Mouse (Mus musculus): ENCODE measurements around the gene Nkx1-1. TPM values are rescaled to one million over a fixed set of nuclear protein-coding genes. Genes with fewer than 3 reads are reported as not detected.
A peak's percentile ranks its signal among the peaks of the same experiment; 100 is the strongest.

Nkx1-1 gene
- total and polyA plus RNA-seq, 2 experiments from 2014 or later = not detected

DNA sequence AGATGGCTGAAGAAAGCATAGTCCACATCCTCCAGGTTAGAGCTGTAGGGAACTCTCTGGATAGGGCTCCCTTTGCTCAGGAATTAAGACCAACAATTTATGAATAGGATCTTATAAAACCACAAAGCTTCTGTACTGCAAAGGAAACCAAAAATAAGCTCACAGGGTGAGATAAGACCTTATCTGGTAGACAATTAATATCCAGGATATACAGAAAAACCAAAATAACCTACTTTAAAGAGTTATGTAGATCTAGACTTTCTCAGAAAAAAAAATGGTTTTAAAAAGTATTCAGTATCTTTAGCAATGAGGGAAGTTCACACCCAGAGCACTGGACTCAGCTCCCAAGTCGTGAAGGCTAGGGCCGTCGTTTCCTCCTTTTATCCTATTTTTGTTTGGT lies 13.5 kb downstream of the Nkx1-1 start:
- Histone ChIP-seq H3K4me2 (ENCODE audit: low read depth) (no peak overlapping the region), H3K4me3 (ENCODE audit: low read depth, low read length) (no peak overlapping the region), H3K4me1 (ENCODE audit: insufficient read depth) (no peaks in the 10 kb centered on the region), H3K27ac (ENCODE audit: low read depth, low read length) (no peak overlapping the region), H3K36me3 (ENCODE audit: insufficient read depth) (no peaks in the 10 kb centered on the region), H3K27me3 (ENCODE audit: insufficient read depth, low read length) (no peaks in the 10 kb centered on the region), H3K9me3 (ENCODE audit: low read length) (no peaks in the 10 kb centered on the region), H3K9ac (no peak overlapping the region)
- WGBS = 71% methylated on average over 3 of the region's 3 CpGs
- no peak for DNase-seq
- ATAC-seq = no peak
- no peak for TF ChIP-seq CTCF (IDR thresholded peaks at IDR 0.05; ENCODE audit: low read depth)

DNA sequence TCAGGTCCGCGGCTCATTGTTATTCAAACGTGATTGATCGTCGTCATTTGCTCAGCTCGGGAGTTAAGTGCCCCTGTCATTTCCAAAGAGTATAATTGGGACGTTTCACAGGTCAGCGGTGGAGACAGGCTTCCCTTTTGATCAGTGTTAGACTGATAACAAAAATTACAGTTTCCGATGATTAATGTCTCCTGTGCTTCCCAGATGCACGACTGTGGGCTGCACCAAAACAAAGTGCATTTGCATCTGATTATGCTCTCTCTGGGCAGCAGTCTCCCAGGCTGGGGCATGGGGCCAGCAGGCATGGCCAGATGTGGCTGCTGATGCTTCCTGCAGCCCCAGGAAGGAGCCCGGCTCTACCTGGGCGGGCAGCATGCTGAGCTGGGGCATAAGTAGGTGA lies 33.0 kb downstream of the Nkx1-1 start:
- ATAC-seq = no peak
- H3K4me2 ChIP-seq (ENCODE audit: low read depth) = no peak overlapping the region
- no peak for TF ChIP-seq CTCF (IDR thresholded peaks at IDR 0.05; ENCODE audit: low read depth)
- H3K9me3 ChIP-seq (ENCODE audit: low read length) = no peaks in the 10 kb centered on the region
- H3K36me3 ChIP-seq (ENCODE audit: insufficient read depth) = 0 out of 2 replicates have a peak, but pooled peaks cover 4% of the 10 kb centered on the region
- H3K27me3 ChIP-seq (ENCODE audit: insufficient read depth, low read length) = no peaks in the 10 kb centered on the region
- H3K4me1 ChIP-seq (ENCODE audit: insufficient read depth) = no peaks in the 10 kb centered on the region
- no peak overlapping the region for H3K4me3 ChIP-seq (ENCODE audit: low read depth, low read length)
- no peak overlapping the region for H3K27ac ChIP-seq (ENCODE audit: low read depth, low read length)
- DNase-seq = no peak
- H3K9ac ChIP-seq = no peak overlapping the region
- 34% methylated on average over 12 of the region's 12 CpGs for WGBS

DNA sequence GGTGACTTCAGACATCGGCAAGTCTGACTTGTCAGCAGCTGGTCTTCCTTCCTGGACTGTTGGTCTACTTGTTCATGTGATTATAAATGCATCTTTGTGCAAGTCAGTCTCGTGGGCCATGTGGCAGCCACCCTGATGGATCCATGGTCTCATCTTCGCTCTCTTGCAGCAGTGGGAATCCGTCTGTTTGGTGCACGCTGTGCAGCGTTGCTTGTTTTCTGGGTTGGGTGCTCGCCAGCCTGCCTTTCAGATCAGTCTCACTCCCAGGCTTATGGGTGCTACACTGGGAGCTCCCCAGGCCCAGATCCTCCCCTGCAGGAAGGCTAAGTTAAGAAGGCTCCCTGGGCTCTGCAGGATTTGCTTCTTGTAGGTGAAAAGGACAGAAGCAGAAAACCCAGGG lies 36.9 kb downstream of the Nkx1-1 start:
- no peak for ATAC-seq
- H3K27me3 ChIP-seq (ENCODE audit: insufficient read depth, low read length) = no peaks in the 10 kb centered on the region
- H3K4me1 ChIP-seq (ENCODE audit: insufficient read depth) = no peaks in the 10 kb centered on the region
- no peak overlapping the region for H3K4me3 ChIP-seq (ENCODE audit: low read depth, low read length)
- TF ChIP-seq CTCF (IDR thresholded peaks at IDR 0.05; ENCODE audit: low read depth) = no peak
- H3K27ac ChIP-seq (ENCODE audit: low read depth, low read length) = no peak overlapping the region
- no peak overlapping the region for H3K4me2 ChIP-seq (ENCODE audit: low read depth)
- no peaks in the 10 kb centered on the region for H3K9me3 ChIP-seq (ENCODE audit: low read length)
- WGBS = 58% methylated on average over 7 of the region's 7 CpGs
- DNase-seq = no peak
- peaks cover 9% of the 10 kb centered on the region for H3K36me3 ChIP-seq (ENCODE audit: insufficient read depth)
- no peak overlapping the region for H3K9ac ChIP-seq

DNA sequence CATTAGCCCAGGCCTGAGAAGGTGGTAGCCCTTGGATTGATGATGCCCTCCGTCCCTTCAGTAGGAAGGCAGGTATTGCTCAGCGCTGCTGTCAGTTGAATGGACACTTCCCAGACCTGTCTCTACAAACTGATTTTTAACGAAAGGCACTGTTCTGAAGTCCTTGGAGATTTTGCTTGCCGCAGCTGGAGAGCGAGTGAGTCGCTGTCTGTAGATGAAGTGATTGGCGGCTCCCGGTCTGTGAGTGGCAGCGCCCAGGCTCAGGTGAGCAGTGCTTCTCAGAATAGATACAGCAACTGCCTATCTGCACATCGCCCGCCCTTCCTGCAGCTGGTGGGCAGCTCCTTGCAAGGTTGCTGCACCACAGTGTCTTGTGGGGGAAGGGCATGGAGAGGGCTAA lies 38.1 kb downstream of the Nkx1-1 start:
- DNase-seq (no peak), ATAC-seq (no peak)
- Histone ChIP-seq H3K36me3 (ENCODE audit: insufficient read depth) (peaks cover 20% of the 10 kb centered on the region), H3K4me3 (ENCODE audit: low read depth, low read length) (no peak overlapping the region), H3K9ac (no peak overlapping the region), H3K27me3 (ENCODE audit: insufficient read depth, low read length) (no peaks in the 10 kb centered on the region), H3K9me3 (ENCODE audit: low read length) (no peaks in the 10 kb centered on the region), H3K27ac (ENCODE audit: low read depth, low read length) (no peak overlapping the region), H3K4me1 (ENCODE audit: insufficient read depth) (no peaks in the 10 kb centered on the region), H3K4me2 (ENCODE audit: low read depth) (no peak overlapping the region)
- TF ChIP-seq CTCF (IDR thresholded peaks at IDR 0.05; ENCODE audit: low read depth) = no peak
- 81% methylated on average over 11 of the region's 11 CpGs for WGBS

DNA sequence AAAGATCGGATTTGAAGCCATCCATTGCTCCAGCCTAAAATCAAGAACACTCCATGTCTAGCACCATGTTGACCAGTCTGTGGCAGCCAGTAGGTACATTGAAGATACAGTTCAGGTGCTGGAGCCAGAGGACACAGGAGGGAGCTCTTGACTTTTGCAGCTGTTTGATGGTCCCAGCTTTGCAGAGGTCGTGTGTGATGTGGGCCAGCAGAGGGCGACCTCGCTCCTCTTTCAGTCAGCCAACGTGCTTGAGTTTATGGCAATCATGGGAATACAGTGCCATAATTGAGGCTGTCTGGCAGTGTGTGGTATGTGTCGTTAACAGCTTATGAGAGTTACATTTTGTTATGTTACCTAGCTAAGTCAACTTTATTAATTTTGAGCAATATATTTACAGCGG lies 40.0 kb downstream of the Nkx1-1 start:
- Histone ChIP-seq H3K4me1 (ENCODE audit: insufficient read depth) (no peaks in the 10 kb centered on the region), H3K27me3 (ENCODE audit: insufficient read depth, low read length) (no peaks in the 10 kb centered on the region), H3K36me3 (ENCODE audit: insufficient read depth) (peaks cover 30% of the 10 kb centered on the region), H3K9ac (no peak overlapping the region), H3K27ac (ENCODE audit: low read depth, low read length) (no peak overlapping the region), H3K4me2 (ENCODE audit: low read depth) (no peak overlapping the region), H3K9me3 (ENCODE audit: low read length) (no peaks in the 10 kb centered on the region), H3K4me3 (ENCODE audit: low read depth, low read length) (no peak overlapping the region)
- peak; percentile 88 for DNase-seq
- peak; percentile 98 for TF ChIP-seq CTCF (IDR thresholded peaks at IDR 0.05; ENCODE audit: low read depth)
- 17% methylated on average over 7 of the region's 7 CpGs for WGBS
- peak; percentile 89 for ATAC-seq

DNA sequence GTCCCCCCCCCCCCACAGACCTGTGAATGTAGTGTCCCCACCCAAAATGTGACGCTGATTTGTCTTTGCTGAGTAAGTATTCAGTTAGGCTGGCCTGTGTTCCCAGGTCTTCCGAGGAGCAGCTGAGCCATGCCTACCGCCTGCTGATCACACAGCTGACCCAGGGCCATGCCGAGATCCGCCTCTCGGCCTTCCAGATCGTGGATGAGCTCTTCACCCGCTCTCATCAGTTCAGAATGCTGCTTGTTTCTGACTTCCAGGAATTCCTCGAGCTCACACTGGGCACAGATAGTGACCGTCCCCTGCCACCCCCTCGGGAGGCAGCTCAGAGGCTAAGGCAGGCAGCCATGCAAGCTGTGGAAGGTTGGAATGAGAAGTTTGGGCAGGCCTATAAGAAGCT lies 46.2 kb downstream of the Nkx1-1 start:
- Histone ChIP-seq H3K4me3 (ENCODE audit: low read depth, low read length) (no peak overlapping the region), H3K36me3 (ENCODE audit: insufficient read depth) (peaks cover 30% of the 10 kb centered on the region), H3K9ac (no peak overlapping the region), H3K9me3 (ENCODE audit: low read length) (no peaks in the 10 kb centered on the region), H3K27me3 (ENCODE audit: insufficient read depth, low read length) (no peaks in the 10 kb centered on the region), H3K27ac (ENCODE audit: low read depth, low read length) (no peak overlapping the region), H3K4me1 (ENCODE audit: insufficient read depth) (no peaks in the 10 kb centered on the region), H3K4me2 (ENCODE audit: low read depth) (no peak overlapping the region)
- no peak for ATAC-seq
- no peak for DNase-seq
- TF ChIP-seq CTCF (IDR thresholded peaks at IDR 0.05; ENCODE audit: low read depth) = no peak
- 83% methylated on average over 11 of the region's 11 CpGs for WGBS

Other genes with a start within 250 kb of the Nkx1-1 start
- 4.3 and 5.1 TPM in 2 replicates for gene Spon2, start 215.5 kb downstream of the Nkx1-1 start, total RNA-seq (2014; rRNA removed)
- gene Spon2, start 215.5 kb downstream of the Nkx1-1 start, polyA plus RNA-seq (2015; fragmentation: Nextera tagmentation; extraction: Ambion mirVana) = 2.3 and 2.5 TPM in 2 replicates
- 417 and 478 TPM in 2 replicates for gene Ctbp1, start 159.0 kb downstream of the Nkx1-1 start, total RNA-seq (2014; rRNA removed)
- 350 and 388 TPM in 2 replicates for gene Ctbp1, start 159.0 kb downstream of the Nkx1-1 start, polyA plus RNA-seq (2015; fragmentation: Nextera tagmentation; extraction: Ambion mirVana)
- 119 and 124 TPM in 2 replicates for gene Maea, start 98.5 kb downstream of the Nkx1-1 start, total RNA-seq (2014; rRNA removed)
- gene Maea, start 98.5 kb downstream of the Nkx1-1 start, polyA plus RNA-seq (2015; fragmentation: Nextera tagmentation; extraction: Ambion mirVana) = 90.2 and 101 TPM in 2 replicates
- 7.7 and 12.1 TPM in 2 replicates for gene Uvssa, start 55.4 kb downstream of the Nkx1-1 start, total RNA-seq (2014; rRNA removed)
- 4.3 and 6.0 TPM in 2 replicates for gene Uvssa, start 55.4 kb downstream of the Nkx1-1 start, polyA plus RNA-seq (2015; fragmentation: Nextera tagmentation; extraction: Ambion mirVana)
- gene Fam53a, start 195.7 kb upstream of the Nkx1-1 start, total RNA-seq (2014; rRNA removed) = 20.9 and 36.6 TPM in 2 replicates
- 37.5 and 40.0 TPM in 2 replicates for gene Fam53a, start 195.7 kb upstream of the Nkx1-1 start, polyA plus RNA-seq (2015; fragmentation: Nextera tagmentation; extraction: Ambion mirVana)
- gene Gm9903, start 195.9 kb upstream of the Nkx1-1 start, total RNA-seq (2014; rRNA removed) = 1.00 TPM in 1 of 2 replicates, not detected in the other
- gene Gm9903, start 195.9 kb upstream of the Nkx1-1 start, polyA plus RNA-seq (2015; fragmentation: Nextera tagmentation; extraction: Ambion mirVana) = 0.39 and 0.59 TPM in 2 replicates
- gene Slbp, start 218.6 kb upstream of the Nkx1-1 start, total RNA-seq (2014; rRNA removed) = 88.7 and 89.8 TPM in 2 replicates
- gene Slbp, start 218.6 kb upstream of the Nkx1-1 start, polyA plus RNA-seq (2015; fragmentation: Nextera tagmentation; extraction: Ambion mirVana) = 86.4 and 94.4 TPM in 2 replicates
- 12.0 and 20.1 TPM in 2 replicates for gene Tacc3, start 224.2 kb upstream of the Nkx1-1 start, total RNA-seq (2014; rRNA removed)
- 24.9 and 25.5 TPM in 2 replicates for gene Tacc3, start 224.2 kb upstream of the Nkx1-1 start, polyA plus RNA-seq (2015; fragmentation: Nextera tagmentation; extraction: Ambion mirVana)
- 20.6 and 23.9 TPM in 2 replicates for gene Tmem129, start 224.4 kb upstream of the Nkx1-1 start, total RNA-seq (2014; rRNA removed)
- 15.5 and 20.9 TPM in 2 replicates for gene Tmem129, start 224.4 kb upstream of the Nkx1-1 start, polyA plus RNA-seq (2015; fragmentation: Nextera tagmentation; extraction: Ambion mirVana)

Measured in forebrain, postnatal 0 days (tissue).